Mouse (Mus musculus) 3T3-L1 (cell line): ENCODE measurements around the gene Slc35b3.

Source experiments
- DNase-seq: peaks from one replicate; pipeline ENCODE4 v3.0.0-alpha.2; 2015; ENCODE audit warnings: low read depth, low spot score

Slc35b3 gene

GRCm38 (mm10) chr13:38960063-38961050 is at the start of gene Slc35b3:
TSS of gene Slc35b3 (minus strand) at chr13:38960875.
- DNase-seq = peak; percentile 77

GRCm38 (mm10) chr13:39010280-39010679 is 49.6 kb upstream of the Slc35b3 start:
- DNase-seq = peak; percentile 73

GRCm38 (mm10) chr13:39003101-39003762 is 42.6 kb upstream of the Slc35b3 start:
- DNase-seq = no peak

GRCm38 (mm10) chr13:39002424-39002823 is 41.7 kb upstream of the Slc35b3 start:
- no peak for DNase-seq

- DNase-seq = no peak
Measured at GRCm38 (mm10) chr13:39001434-39001833, 40.8 kb upstream of the Slc35b3 start.

- no peak for DNase-seq
Measured at GRCm38 (mm10) chr13:38998958-38999357, 38.3 kb upstream of the Slc35b3 start.

- DNase-seq = peak; percentile 65
Measured at GRCm38 (mm10) chr13:38992529-38992928, 31.9 kb upstream of the Slc35b3 start.

GRCm38 (mm10) chr13:38983751-38984150 is 23.1 kb upstream of the Slc35b3 start:
- no peak for DNase-seq

GRCm38 (mm10) chr13:38980900-38981299 is 20.2 kb upstream of the Slc35b3 start:
- DNase-seq = peak; percentile 6

- DNase-seq = no peak
Measured at GRCm38 (mm10) chr13:38976978-38977377, 16.3 kb upstream of the Slc35b3 start.

GRCm38 (mm10) chr13:38975853-38976252 is 15.2 kb upstream of the Slc35b3 start:
- no peak for DNase-seq

- no peak for DNase-seq
Measured at GRCm38 (mm10) chr13:38972602-38973001, 11.9 kb upstream of the Slc35b3 start.

- no peak for DNase-seq
Measured at GRCm38 (mm10) chr13:38971047-38971446, 10.4 kb upstream of the Slc35b3 start.

- no peak for DNase-seq
Measured at GRCm38 (mm10) chr13:38967518-38967917, 6.8 kb upstream of the Slc35b3 start.

GRCm38 (mm10) chr13:38966922-38967448 is 6.3 kb upstream of the Slc35b3 start:
- no peak for DNase-seq

- DNase-seq = no peak
Measured at GRCm38 (mm10) chr13:38962771-38963170, 2.1 kb upstream of the Slc35b3 start.

- peak; percentile 14 for DNase-seq
Measured at GRCm38 (mm10) chr13:38958037-38958436, 2.6 kb downstream of the Slc35b3 start.

- DNase-seq = no peak
Measured at GRCm38 (mm10) chr13:38946296-38947012, 14.2 kb downstream of the Slc35b3 start.

GRCm38 (mm10) chr13:38945767-38946166 is 14.9 kb downstream of the Slc35b3 start:
- no peak for DNase-seq

- no peak for DNase-seq
Measured at GRCm38 (mm10) chr13:38944951-38945350, 15.7 kb downstream of the Slc35b3 start.

- no peak for DNase-seq
Measured at GRCm38 (mm10) chr13:38941786-38942185, 18.9 kb downstream of the Slc35b3 start.

GRCm38 (mm10) chr13:38941280-38941679 is 19.4 kb downstream of the Slc35b3 start:
- DNase-seq = no peak
